Mouse (Mus musculus): ENCODE measurements around the gene Ccdc117.

GRCm38 (mm10) chr11:5568082-5568481 lies 26.1 kb upstream of the Ccdc117 start:
- TF ChIP-seq POLR2A (IDR thresholded peaks at IDR 0.05; ENCODE audit: insufficient read depth, low read length): no peak
- no peak for TF ChIP-seq CTCF (IDR thresholded peaks at IDR 0.05; ENCODE audit: low read depth, low read length)
